Mouse (Mus musculus): Measurements from ENCODE around the gene Uso1.

Uso1 gene

GRCm38 (mm10) chr5:92195716-92196115, 58.0 kb downstream of the Uso1 start:
- peak; percentile 38 for DNase-seq (ENCODE audit: low read depth, low spot score)

- DNase-seq (ENCODE audit: low read depth, low spot score) = no peak
These were observed 59.4 kb downstream of the Uso1 start for GRCm38 (mm10) chr5:92196895-92197811.

- DNase-seq (ENCODE audit: low read depth, low spot score) = no peak
These were observed 60.5 kb downstream of the Uso1 start for GRCm38 (mm10) chr5:92198266-92198665.

GRCm38 (mm10) chr5:92204162-92205036, 66.7 kb downstream of the Uso1 start:
- DNase-seq (ENCODE audit: low read depth, low spot score) = no peak

GRCm38 (mm10) chr5:92205184-92205583, 67.4 kb downstream of the Uso1 start:
- no peak for DNase-seq (ENCODE audit: low read depth, low spot score)

GRCm38 (mm10) chr5:92205706-92206105, 68.0 kb downstream of the Uso1 start:
- no peak for DNase-seq (ENCODE audit: low read depth, low spot score)

- DNase-seq (ENCODE audit: low read depth, low spot score) = no peak
These were observed 68.4 kb downstream of the Uso1 start for GRCm38 (mm10) chr5:92206121-92206520.

- DNase-seq (ENCODE audit: low read depth, low spot score) = no peak
These were observed 72.5 kb downstream of the Uso1 start for GRCm38 (mm10) chr5:92210205-92210604.

- DNase-seq (ENCODE audit: low read depth, low spot score) = no peak
These were observed 74.5 kb downstream of the Uso1 start for GRCm38 (mm10) chr5:92212231-92212630.

GRCm38 (mm10) chr5:92215308-92215707, 77.6 kb downstream of the Uso1 start, which contains the start of gene U90926:
U90926 (minus strand) TSS chr5:92215408.
- DNase-seq (ENCODE audit: low read depth, low spot score) = no peak

- DNase-seq (ENCODE audit: low read depth, low spot score) = peak; percentile 62
These were observed 81.4 kb downstream of the Uso1 start for GRCm38 (mm10) chr5:92218915-92219793.

GRCm38 (mm10) chr5:92219826-92220225, 82.1 kb downstream of the Uso1 start:
- no peak for DNase-seq (ENCODE audit: low read depth, low spot score)

- DNase-seq (ENCODE audit: low read depth, low spot score) = no peak
These were observed 82.7 kb downstream of the Uso1 start for GRCm38 (mm10) chr5:92220287-92220902.

- no peak for DNase-seq (ENCODE audit: low read depth, low spot score)
These were observed 90.0 kb downstream of the Uso1 start for GRCm38 (mm10) chr5:92227782-92228181.

GRCm38 (mm10) chr5:92228776-92229175, 91.0 kb downstream of the Uso1 start:
- peak; percentile 68 for DNase-seq (ENCODE audit: low read depth, low spot score)

- DNase-seq (ENCODE audit: low read depth, low spot score) = no peak
These were observed 91.8 kb downstream of the Uso1 start for GRCm38 (mm10) chr5:92229514-92229913.

- peak; percentile 35 for DNase-seq (ENCODE audit: low read depth, low spot score)
These were observed 92.6 kb downstream of the Uso1 start for GRCm38 (mm10) chr5:92230306-92230705.

GRCm38 (mm10) chr5:92231836-92232235, 94.1 kb downstream of the Uso1 start:
- DNase-seq (ENCODE audit: low read depth, low spot score) = no peak

GRCm38 (mm10) chr5:92233366-92233765, 95.6 kb downstream of the Uso1 start:
- DNase-seq (ENCODE audit: low read depth, low spot score) = no peak

- DNase-seq (ENCODE audit: low read depth, low spot score) = peak; percentile 19
These were observed 97.3 kb downstream of the Uso1 start for GRCm38 (mm10) chr5:92234939-92235557.

All from ZHBTc4 (cell line).